Mouse (Mus musculus) embryonic facial prominence, embryonic 10.5 days (tissue): ENCODE results near the gene Gli1. TPM values are rescaled to one million over a fixed set of nuclear protein-coding genes. Genes with fewer than 3 reads are reported as not detected.

Experiments used
- DNase-seq: peaks from one replicate; pipeline ENCODE4 v3.0.0-alpha.2; 2017; ENCODE audit warnings: low spot score
- H3K27ac ChIP-seq: fragments of 300-500 bp; sonication (generic); replicated peaks from 2 replicates; pipeline ENCODE4 v1.5.1; 2016; ENCODE audit warnings: mild to moderate bottlenecking
- H3K27me3 ChIP-seq: fragments of 300-500 bp; sonication (generic); replicated peaks from 2 replicates; pipeline ENCODE4 v1.6.1; 2016; ENCODE audit warnings: low read depth, mild to moderate bottlenecking; ENCODE audit not compliant: poor library complexity, severe bottlenecking
- H3K36me3 ChIP-seq: fragments of 300-500 bp; sonication (generic); replicated peaks from 2 replicates; pipeline ENCODE4 v1.6.1; 2016; ENCODE audit warnings: mild to moderate bottlenecking, moderate library complexity
- H3K4me1 ChIP-seq: fragments of 300-500 bp; sonication (generic); 2 replicates; pipeline ENCODE4 v1.6.1; 2016
- H3K4me3 ChIP-seq: fragments of 300-500 bp; sonication (generic); 2 replicates; pipeline ENCODE4 v1.5.1; 2016; ENCODE audit warnings: mild to moderate bottlenecking, moderate library complexity
- H3K9me3 ChIP-seq: fragments of 300-500 bp; sonication (generic); 2 replicates; pipeline ENCODE4 v1.6.1; 2016; ENCODE audit warnings: mild to moderate bottlenecking
- WGBS: fragments of 180-500 bp; shearing (Covaris S2); methylation state at CpG from one replicate; pipeline ENCODE4 v1.1.7; 2016; 5-methylcytosine and 5-hydroxymethylcytosine counted together
- polyA plus RNA-seq: library from polyadenylated mRNA; unstranded; fragments of >200 nt; fragmentation: Nextera tagmentation; extraction: Ambion mirVana; gene quantifications from 2 replicates; pipeline ENCODE4 v1.2.1, GENCODE M21; 2016

Gli1 gene
- polyA plus RNA-seq, 1 experiment from 2014 or later: 13.0 TPM

- H3K9me3 ChIP-seq: no peaks in the 10 kb centered on the region
- peaks cover 38% of the 10 kb centered on the region for H3K4me1 ChIP-seq
- peaks cover 60% of the 10 kb centered on the region for H3K36me3 ChIP-seq
- no peak for DNase-seq
- 89% methylated on average over 6 of the region's 6 CpGs for WGBS
- H3K4me3 ChIP-seq: no peak overlapping the region; the same call in 1 of the 2 replicates
- no peaks in the 10 kb centered on the region for H3K27me3 ChIP-seq
- no peak overlapping the region for H3K27ac ChIP-seq
Measured at GRCm38 (mm10) chr10:127292987-127293538, 48.7 kb downstream of the Gli1 start.

GRCm38 (mm10) chr10:127291881-127292638 is 49.7 kb downstream of the Gli1 start:
- H3K27me3 ChIP-seq: no peaks in the 10 kb centered on the region
- H3K27ac ChIP-seq: peak overlapping the region; percentile 95
- 64% methylated on average over 5 of the region's 5 CpGs for WGBS
- H3K4me3 ChIP-seq: peak overlapping the region; percentile 88
- peaks cover 55% of the 10 kb centered on the region for H3K36me3 ChIP-seq
- no peaks in the 10 kb centered on the region for H3K9me3 ChIP-seq
- DNase-seq: no peak
- peaks cover 48% of the 10 kb centered on the region for H3K4me1 ChIP-seq

DNA sequence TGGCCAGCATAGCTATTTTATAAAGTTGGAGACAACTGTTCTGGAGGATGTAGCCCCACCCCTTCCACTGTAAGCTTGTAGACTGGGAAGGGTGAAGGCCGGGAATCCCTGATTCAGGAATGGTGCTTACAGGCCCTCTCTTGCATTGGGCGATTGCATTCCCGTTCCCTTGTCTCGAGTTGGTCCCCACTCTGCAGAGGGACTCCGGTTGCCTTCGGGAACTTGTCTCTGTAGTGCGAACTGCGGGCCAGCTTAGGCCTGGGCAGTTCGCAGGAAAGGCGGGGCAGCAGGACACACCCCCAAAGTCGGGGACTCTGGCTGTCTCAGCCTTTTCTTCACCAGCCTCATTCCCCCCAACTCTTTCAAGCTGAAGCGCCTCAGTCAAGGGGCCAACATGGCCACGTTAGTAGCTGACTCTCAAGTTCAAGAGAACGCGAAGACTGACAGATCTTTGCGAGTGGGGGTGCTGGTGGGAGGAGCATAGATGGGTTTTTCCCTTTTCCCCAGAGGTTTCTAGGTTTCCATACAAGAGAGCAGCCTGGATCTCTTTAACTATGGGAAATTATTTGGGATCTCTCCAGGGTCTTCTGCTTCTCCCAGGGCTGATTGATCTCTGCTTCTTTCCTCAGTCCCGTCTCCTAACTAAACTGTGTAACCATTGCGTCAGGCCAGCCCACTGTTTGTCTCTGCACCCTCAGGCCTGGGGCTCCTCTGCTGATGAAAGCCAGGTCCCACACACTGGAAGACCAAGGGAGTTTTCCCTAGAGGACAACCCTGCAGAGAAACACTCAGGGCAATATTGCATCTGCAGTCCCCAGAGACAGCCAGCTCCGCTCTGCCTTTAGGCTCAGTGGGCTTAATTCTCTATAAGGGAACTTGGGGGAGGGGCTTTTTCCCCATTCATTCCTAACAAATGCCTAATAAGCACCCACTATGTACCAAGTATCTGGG is 50.6 kb downstream of the Gli1 start:
- H3K4me3 ChIP-seq: peak overlapping the region; percentile 88
- no peaks in the 10 kb centered on the region for H3K9me3 ChIP-seq
- WGBS: 2% methylated on average over 19 of the region's 19 CpGs
- H3K4me1 ChIP-seq: peaks cover 57% of the 10 kb centered on the region
- H3K36me3 ChIP-seq: peaks cover 55% of the 10 kb centered on the region
- H3K27ac ChIP-seq: peak overlapping the region; percentile 95
- H3K27me3 ChIP-seq: no peaks in the 10 kb centered on the region
- DNase-seq: peak; percentile 74

DNA sequence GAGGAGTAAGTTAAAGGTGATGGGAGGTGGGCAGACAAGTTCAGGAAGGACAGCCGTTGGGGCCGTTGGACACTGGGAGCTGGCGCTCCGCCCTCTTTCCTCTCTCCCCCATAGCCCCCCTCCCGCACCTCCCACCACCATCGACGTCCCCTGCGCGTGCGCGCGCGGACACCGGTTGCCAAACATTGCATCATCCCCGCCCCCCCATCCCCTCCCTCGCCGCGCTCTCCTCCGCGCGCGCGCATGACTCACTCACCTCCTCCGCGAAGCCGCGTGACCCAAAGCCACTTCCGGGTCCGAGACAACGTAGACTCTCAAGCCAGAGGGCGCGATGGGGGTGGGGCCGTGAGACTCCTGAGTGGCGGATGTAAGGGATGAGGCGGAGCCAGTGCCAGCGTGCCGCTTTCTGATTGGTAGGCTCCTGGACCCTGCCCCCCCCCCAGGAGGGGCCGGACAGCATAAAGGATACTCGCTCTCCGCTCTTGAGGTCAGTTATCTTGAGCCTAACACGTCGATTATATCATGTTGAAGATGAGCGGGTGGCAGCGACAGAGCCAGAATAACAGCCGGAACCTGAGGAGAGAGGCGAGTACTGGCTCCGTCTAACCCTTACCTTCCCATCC is 51.4 kb downstream of the Gli1 start:
- Histone ChIP-seq H3K4me1 (peaks cover 65% of the 10 kb centered on the region), H3K27ac (peak overlapping the region; percentile 95), H3K9me3 (no peaks in the 10 kb centered on the region), H3K36me3 (peaks cover 55% of the 10 kb centered on the region), H3K27me3 (no peaks in the 10 kb centered on the region), H3K4me3 (peak overlapping the region; percentile 88)
- WGBS: under 1% methylated on average over 46 of the region's 47 CpGs
- peak; percentile 100 for DNase-seq

- Histone ChIP-seq H3K36me3 (peaks cover 55% of the 10 kb centered on the region), H3K4me3 (peak overlapping the region; percentile 88), H3K9me3 (no peaks in the 10 kb centered on the region), H3K4me1 (peaks cover 72% of the 10 kb centered on the region), H3K27me3 (no peaks in the 10 kb centered on the region), H3K27ac (peak overlapping the region; percentile 95)
- no peak for DNase-seq
- WGBS: 2% methylated on average over 15 of the region's 15 CpGs
Measured at GRCm38 (mm10) chr10:127289573-127290191, 52.1 kb downstream of the Gli1 start.

DNA sequence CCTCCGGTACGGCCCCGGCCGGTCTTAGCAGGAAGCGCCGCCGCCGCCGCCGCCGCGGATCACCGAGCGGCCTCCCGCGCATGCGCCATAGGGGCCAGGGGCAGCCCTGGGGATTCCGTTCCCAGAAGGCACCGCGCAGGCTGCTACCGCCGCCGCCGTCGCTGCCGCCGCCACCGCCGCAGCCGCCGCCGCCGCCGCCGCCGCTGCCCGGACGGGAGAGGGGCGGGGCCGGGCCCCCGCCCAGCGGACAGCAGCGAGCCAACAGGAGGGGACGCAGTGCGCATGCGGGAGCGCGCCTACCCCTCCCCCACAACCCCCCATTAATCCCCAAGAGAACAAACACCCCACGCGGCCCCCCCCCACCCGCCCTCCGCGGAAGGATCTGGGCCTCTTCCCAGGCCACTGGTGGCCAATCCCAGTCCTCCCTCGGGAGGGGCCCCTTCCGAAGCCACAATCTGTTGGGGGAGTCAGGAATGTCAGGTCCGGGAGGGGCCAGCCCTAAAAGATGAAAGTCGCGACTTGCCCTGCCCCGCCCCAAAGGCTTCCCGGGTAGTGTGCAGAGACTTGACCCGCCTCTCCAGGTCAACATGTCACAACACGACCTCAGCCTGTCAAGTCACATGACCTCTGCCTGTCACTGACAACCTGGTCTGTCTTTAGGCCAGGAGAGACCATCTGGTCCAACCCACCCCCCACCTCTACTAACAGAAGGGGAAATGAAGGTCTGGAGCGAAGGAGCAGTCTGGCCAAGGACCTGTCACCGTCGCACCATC is 52.8 kb downstream of the Gli1 start, which contains the start of gene Mbd6:
Mbd6 (minus strand) TSS at position 219 of the 773 bp plus-strand sequence.
- H3K36me3 ChIP-seq: peaks cover 55% of the 10 kb centered on the region
- DNase-seq: peak; percentile 93
- WGBS: under 1% methylated on average over 52 of the region's 65 CpGs

DNA sequence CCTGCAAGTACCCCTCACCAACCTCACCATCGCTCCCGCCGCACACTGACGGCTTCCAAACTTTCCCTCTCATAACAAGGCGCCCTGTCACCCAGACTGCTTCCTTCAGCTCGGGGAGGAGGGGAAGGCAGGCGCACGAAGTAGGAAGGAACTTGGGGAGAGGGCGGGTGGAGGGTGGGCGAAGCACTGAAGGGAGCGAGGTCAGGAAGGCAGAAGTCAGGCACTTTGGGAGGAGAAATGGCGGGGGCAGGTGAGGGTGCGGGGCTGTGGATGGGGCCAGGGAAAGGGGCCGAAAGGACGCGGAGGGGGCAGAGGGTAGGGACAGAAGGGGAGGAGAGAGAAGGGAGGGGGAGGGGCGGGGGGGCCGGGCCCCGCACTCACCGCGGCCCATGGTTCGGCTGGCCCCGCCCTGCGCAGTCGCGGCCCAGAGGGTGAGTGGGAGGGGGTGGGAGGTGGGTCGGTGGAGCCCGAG is 53.4 kb downstream of the Gli1 start:
- Histone ChIP-seq H3K36me3 (peaks cover 55% of the 10 kb centered on the region), H3K4me1 (peaks cover 78% of the 10 kb centered on the region), H3K9me3 (no peaks in the 10 kb centered on the region), H3K27me3 (no peaks in the 10 kb centered on the region), H3K27ac (peak overlapping the region; percentile 95), H3K4me3 (peak overlapping the region; percentile 88)
- under 1% methylated on average over 27 of the region's 28 CpGs for WGBS
- no peak for DNase-seq

More for the DNA sequence above, 52.8 kb downstream of the Gli1 start, which contains the start of gene Mbd6:
- H3K4me3 ChIP-seq: peak within 1 kb of the TSS; percentile 88
- no peaks in the 10 kb centered on the region for H3K27me3 ChIP-seq
- H3K27ac ChIP-seq: peak within 1 kb of the TSS; percentile 95
- peaks cover 78% of the 10 kb centered on the region for H3K4me1 ChIP-seq
- no peaks in the 10 kb centered on the region for H3K9me3 ChIP-seq

- Histone ChIP-seq H3K4me3 (peak overlapping the region; percentile 88), H3K4me1 (peaks cover 76% of the 10 kb centered on the region), H3K9me3 (no peaks in the 10 kb centered on the region), H3K36me3 (peaks cover 55% of the 10 kb centered on the region), H3K27ac (peak overlapping the region; percentile 95), H3K27me3 (no peaks in the 10 kb centered on the region)
- DNase-seq: no peak
- WGBS: 3% methylated on average over 3 of the region's 3 CpGs
Measured at GRCm38 (mm10) chr10:127287936-127288293, 53.9 kb downstream of the Gli1 start.

- 86% methylated on average over 15 of the region's 15 CpGs for WGBS
- Histone ChIP-seq H3K4me1 (peaks cover 71% of the 10 kb centered on the region), H3K36me3 (peaks cover 56% of the 10 kb centered on the region), H3K4me3 (peak overlapping the region; percentile 88), H3K27me3 (no peaks in the 10 kb centered on the region), H3K9me3 (no peaks in the 10 kb centered on the region), H3K27ac (peak overlapping the region; percentile 95)
- DNase-seq: no peak
Measured at GRCm38 (mm10) chr10:127287271-127287935, 54.4 kb downstream of the Gli1 start.

DNA sequence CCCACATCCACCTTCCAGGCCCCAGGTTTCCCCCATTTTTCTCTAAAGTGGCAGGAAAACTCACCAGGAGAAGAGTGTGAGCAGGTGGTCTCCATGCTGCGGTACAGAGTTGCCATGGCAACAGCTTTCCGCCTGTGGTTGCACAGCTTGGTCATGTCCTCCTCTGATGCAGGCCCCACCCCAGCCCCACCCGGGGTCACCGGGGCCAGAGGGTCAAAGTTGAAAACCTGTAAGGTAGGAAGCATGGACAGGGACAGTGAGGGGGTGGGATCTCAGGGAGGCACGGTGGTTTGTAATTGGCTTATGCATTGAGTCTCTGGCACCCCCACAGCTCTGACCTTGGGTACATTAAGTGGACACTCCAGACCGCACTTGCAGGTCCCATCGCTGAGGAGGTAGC is 55.0 kb downstream of the Gli1 start:
- peaks cover 59% of the 10 kb centered on the region for H3K36me3 ChIP-seq
- H3K4me3 ChIP-seq: peak overlapping the region; percentile 88
- H3K9me3 ChIP-seq: no peaks in the 10 kb centered on the region
- H3K27ac ChIP-seq: peak overlapping the region; percentile 95; the same call in 1 of the 2 replicates
- peaks cover 64% of the 10 kb centered on the region for H3K4me1 ChIP-seq
- peak; percentile 39 for DNase-seq
- H3K27me3 ChIP-seq: no peaks in the 10 kb centered on the region
- 67% methylated on average over 7 of the region's 7 CpGs for WGBS

DNA sequence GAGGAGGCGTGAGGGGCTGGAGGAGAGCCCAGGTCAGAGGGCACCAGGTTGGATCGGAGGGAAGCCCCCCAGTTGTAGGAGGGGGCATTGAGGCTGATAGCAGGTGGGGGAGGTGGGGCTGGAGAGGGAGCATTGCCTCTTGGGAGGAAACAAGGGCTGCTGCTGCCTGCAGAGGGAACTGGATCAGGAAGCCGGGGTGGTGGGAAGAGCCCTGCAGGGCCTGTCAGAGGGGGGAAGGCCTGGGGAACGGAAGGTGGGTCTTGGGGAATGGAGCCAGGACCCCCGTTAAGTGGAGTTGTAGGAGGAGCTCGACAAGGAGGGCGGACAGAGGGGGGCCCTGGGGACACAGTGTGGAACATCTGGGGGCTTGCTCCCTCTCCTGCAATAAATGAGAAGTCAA is 55.6 kb downstream of the Gli1 start:
- DNase-seq: no peak
- H3K27ac ChIP-seq: peak overlapping the region; percentile 95
- H3K27me3 ChIP-seq: no peaks in the 10 kb centered on the region
- 74% methylated on average over 7 of the region's 7 CpGs for WGBS
- peaks cover 64% of the 10 kb centered on the region for H3K36me3 ChIP-seq
- H3K4me1 ChIP-seq: peaks cover 59% of the 10 kb centered on the region
- peak overlapping the region; percentile 88 for H3K4me3 ChIP-seq
- H3K9me3 ChIP-seq: no peaks in the 10 kb centered on the region
